Mouse (Mus musculus) embryonic facial prominence, embryonic 11.5 days (tissue): ENCODE results near the gene Hook1. TPM values are rescaled to one million over a fixed set of nuclear protein-coding genes. Genes with fewer than 3 reads are reported as not detected.

Experiments used
- ATAC-seq: fragments of 200-750 bp; cut with Nextera tagmentation; replicated peaks from 2 replicates; pipeline ENCODE4 v1.8.0; 2017; ENCODE audit warnings: low read depth; ENCODE audit not compliant: insufficient number of reproducible peaks, low FRiP score, low TSS enrichment
- DNase-seq: peaks from one replicate; pipeline ENCODE4 v3.0.0-alpha.2; 2015; ENCODE audit warnings: low spot score
- H3K27ac ChIP-seq: fragments of 300-500 bp; sonication (generic); replicated peaks from 2 replicates; pipeline ENCODE4 v1.5.1; 2014; ENCODE audit warnings: mild to moderate bottlenecking, low read depth, low read length, control low read depth
- H3K27me3 ChIP-seq: fragments of 300-500 bp; sonication (generic); 2 replicates; pipeline ENCODE4 v1.6.1; 2014; ENCODE audit warnings: mild to moderate bottlenecking, low read length, moderate library complexity, mixed read lengths; ENCODE audit not compliant: control insufficient read depth, insufficient read depth
- H3K36me3 ChIP-seq: fragments of 300-500 bp; sonication (generic); replicated peaks from 2 replicates; pipeline ENCODE4 v1.6.1; 2014; ENCODE audit warnings: low read depth, mild to moderate bottlenecking, low read length, moderate library complexity, mixed read lengths; ENCODE audit not compliant: control insufficient read depth, insufficient read depth
- H3K4me1 ChIP-seq: fragments of 300-500 bp; sonication (generic); 2 replicates; pipeline ENCODE4 v1.6.1; 2014; ENCODE audit warnings: low read length, mixed read lengths; ENCODE audit not compliant: control insufficient read depth, insufficient read depth
- H3K4me2 ChIP-seq: fragments of 300-500 bp; sonication (generic); 2 replicates; pipeline ENCODE4 v1.6.1; 2014; ENCODE audit warnings: low read depth, mild to moderate bottlenecking, control low read depth, low read length, moderate library complexity
- H3K4me3 ChIP-seq: fragments of 300-500 bp; sonication (generic); 2 replicates; pipeline ENCODE4 v1.5.1; 2014; ENCODE audit warnings: low read depth, low read length, control low read depth
- H3K9ac ChIP-seq: fragments of 300-500 bp; sonication (generic); replicated peaks from 2 replicates; pipeline ENCODE4 v1.6.1; 2014; ENCODE audit warnings: mild to moderate bottlenecking, control low read depth, low read length
- H3K9me3 ChIP-seq: fragments of 300-500 bp; sonication (generic); replicated peaks from 2 replicates; pipeline ENCODE4 v1.6.1; 2016; ENCODE audit warnings: mild to moderate bottlenecking, low read length, inconsistent platforms, mixed read lengths; ENCODE audit not compliant: control insufficient read depth
- WGBS: fragments of 180-500 bp; shearing (Covaris S2); extraction: QIAGEN DNeasy Blood & Tissue Kit; methylation state at CpG from one replicate; pipeline ENCODE4 v1.1.7; 2014; 5-methylcytosine and 5-hydroxymethylcytosine counted together
- polyA plus RNA-seq: library from polyadenylated mRNA; unstranded; fragments of >200 nt; fragmentation: Nextera tagmentation; extraction: Ambion mirVana; gene quantifications from 2 replicates; pipeline ENCODE4 v1.2.1, GENCODE M21; 2014

The Hook1 gene
- 21.2 and 22.9 TPM in 2 replicates for polyA plus RNA-seq

GRCm38 (mm10) chr4:95966928-95967724 lies at the start of gene Hook1:
Hook1 (plus strand) TSS chr4:95967240.
- peak within 1 kb of the TSS; percentile 62 for H3K9ac ChIP-seq
- no peak within 1 kb of the TSS for H3K27ac ChIP-seq
- no peaks in the 10 kb centered on the region for H3K9me3 ChIP-seq
- peak within 1 kb of the TSS; percentile 91 for H3K4me2 ChIP-seq
- H3K4me3 ChIP-seq = peak within 1 kb of the TSS; percentile 62
- peak; percentile 100 for ATAC-seq
- no peaks in the 10 kb centered on the region for H3K27me3 ChIP-seq
- H3K4me1 ChIP-seq = no peaks in the 10 kb centered on the region
- DNase-seq = peak; percentile 94
- no peaks in the 10 kb centered on the region for H3K36me3 ChIP-seq
- under 1% methylated on average over 82 of the region's 82 CpGs for whole genome bisulfite sequencing

DNA sequence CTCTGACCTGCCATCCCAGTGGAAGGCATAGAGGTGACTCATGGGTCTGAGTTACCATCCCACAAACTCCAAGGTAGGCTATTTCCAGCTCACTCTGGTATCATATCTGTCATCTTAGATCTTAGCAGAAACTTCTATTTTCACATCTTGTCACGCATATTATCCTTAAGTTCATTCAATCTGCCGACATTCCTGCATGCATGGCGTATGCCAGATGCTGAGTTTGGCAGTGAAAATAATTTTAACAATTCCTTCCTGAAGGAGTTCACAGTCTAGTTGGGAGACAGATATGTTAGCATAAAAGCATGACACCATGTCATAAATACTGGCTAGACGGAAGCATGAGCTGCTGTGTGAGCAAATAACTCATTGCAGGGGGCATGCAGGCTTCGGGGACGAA lies 49.3 kb upstream of the Hook1 start:
- H3K9me3 ChIP-seq = no peaks in the 10 kb centered on the region
- no peaks in the 10 kb centered on the region for H3K27me3 ChIP-seq
- H3K36me3 ChIP-seq = no peaks in the 10 kb centered on the region
- 70% methylated on average over 6 of the region's 6 CpGs for WGBS
- no peak overlapping the region for H3K4me3 ChIP-seq
- no peak overlapping the region for H3K9ac ChIP-seq
- H3K4me2 ChIP-seq = no peak overlapping the region
- ATAC-seq (no peak), DNase-seq (no peak)
- H3K4me1 ChIP-seq = no peaks in the 10 kb centered on the region; the same call in 1 of the 2 replicates
- H3K27ac ChIP-seq = no peak overlapping the region

DNA sequence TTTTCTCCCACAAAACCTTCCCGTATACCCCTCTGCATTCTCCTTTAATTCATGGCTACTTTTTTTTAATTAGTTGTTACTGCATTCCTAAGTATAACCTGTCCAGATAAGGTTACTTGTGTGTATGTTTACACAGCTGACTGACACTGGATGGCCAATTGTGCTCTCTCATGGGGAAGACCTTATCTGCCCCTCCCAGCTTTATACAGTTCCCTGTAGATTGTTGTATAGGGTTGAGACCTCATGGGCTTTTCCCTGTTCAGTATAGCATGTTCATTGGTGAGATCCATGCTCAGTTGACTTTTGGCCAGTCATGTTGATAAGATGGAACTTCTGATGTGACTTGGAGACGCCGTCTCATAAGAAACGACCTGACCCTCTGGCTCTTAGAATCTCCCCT lies 46.6 kb upstream of the Hook1 start:
- H3K4me3 ChIP-seq = no peak overlapping the region
- no peaks in the 10 kb centered on the region for H3K36me3 ChIP-seq
- no peaks in the 10 kb centered on the region; the same call in 1 of the 2 replicates for H3K4me1 ChIP-seq
- no peaks in the 10 kb centered on the region for H3K27me3 ChIP-seq
- no peak overlapping the region for H3K9ac ChIP-seq
- no peaks in the 10 kb centered on the region for H3K9me3 ChIP-seq
- no peak overlapping the region for H3K27ac ChIP-seq
- WGBS = 71% methylated on average over 4 of the region's 4 CpGs
- ATAC-seq = no peak
- no peak for DNase-seq
- H3K4me2 ChIP-seq = no peak overlapping the region

DNA sequence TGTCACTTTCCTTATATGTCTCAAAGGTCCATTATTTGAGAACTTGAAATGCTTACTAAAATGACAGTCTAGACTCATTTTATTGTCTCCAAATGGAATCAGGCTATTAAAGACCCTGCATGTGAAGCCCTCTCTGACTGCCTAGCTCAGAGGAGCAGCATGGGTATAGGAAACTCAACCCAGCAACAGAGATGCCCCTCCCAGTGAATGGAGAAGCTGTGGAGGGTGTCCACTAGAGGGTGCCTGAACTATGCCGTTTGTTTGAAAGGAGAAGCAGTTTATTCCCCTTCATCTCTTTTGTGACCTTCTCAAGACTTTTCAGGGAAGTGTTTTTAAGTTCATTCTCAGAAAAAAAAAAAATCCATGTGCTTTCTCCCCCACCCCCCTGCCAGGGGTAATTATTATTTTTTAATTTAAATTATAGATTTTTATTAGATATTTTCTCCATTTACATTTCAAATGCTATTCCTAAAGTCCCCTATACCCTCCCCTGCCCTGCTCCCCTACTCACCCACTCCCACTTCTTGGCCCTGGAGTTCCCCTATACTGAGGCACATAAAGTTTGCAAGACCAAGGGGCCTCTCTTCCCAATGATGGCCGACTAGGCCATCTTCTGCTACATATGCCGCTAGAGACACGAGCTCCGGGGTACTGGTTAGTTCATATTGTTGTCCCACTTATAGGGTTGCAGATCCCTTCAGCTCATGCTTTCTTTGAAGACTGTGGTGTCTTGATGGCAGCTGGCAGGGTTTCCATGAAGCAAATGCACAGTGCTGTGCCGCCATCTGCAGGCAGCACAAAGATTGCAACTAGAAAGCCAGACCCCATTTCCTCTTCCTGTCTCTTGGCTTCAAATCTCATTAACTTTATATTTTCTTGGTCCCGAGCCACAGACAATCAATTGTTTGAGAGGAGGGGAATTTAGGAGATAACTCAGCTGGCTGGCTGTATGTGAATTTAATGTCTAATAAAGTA lies 42.5 kb upstream of the Hook1 start:
- Histone ChIP-seq H3K9ac (no peak overlapping the region), H3K27ac (no peak overlapping the region), H3K4me1 (no peaks in the 10 kb centered on the region), H3K27me3 (no peaks in the 10 kb centered on the region), H3K4me2 (no peak overlapping the region), H3K4me3 (no peak overlapping the region), H3K36me3 (no peaks in the 10 kb centered on the region), H3K9me3 (no peaks in the 10 kb centered on the region)
- ATAC-seq (no peak), DNase-seq (peak; percentile 83)
- WGBS = 13% methylated on average over 7 of the region's 7 CpGs

- Histone ChIP-seq H3K27me3 (no peaks in the 10 kb centered on the region), H3K36me3 (no peaks in the 10 kb centered on the region), H3K9me3 (no peaks in the 10 kb centered on the region), H3K9ac (no peak overlapping the region), H3K4me3 (no peak overlapping the region), H3K27ac (no peak overlapping the region), H3K4me1 (no peaks in the 10 kb centered on the region), H3K4me2 (no peak overlapping the region)
- ATAC-seq (no peak), DNase-seq (no peak)
- WGBS = 89% methylated on average over 1 of the region's 1 CpGs
Measured at GRCm38 (mm10) chr4:95928846-95929245, 38.2 kb upstream of the Hook1 start.

DNA sequence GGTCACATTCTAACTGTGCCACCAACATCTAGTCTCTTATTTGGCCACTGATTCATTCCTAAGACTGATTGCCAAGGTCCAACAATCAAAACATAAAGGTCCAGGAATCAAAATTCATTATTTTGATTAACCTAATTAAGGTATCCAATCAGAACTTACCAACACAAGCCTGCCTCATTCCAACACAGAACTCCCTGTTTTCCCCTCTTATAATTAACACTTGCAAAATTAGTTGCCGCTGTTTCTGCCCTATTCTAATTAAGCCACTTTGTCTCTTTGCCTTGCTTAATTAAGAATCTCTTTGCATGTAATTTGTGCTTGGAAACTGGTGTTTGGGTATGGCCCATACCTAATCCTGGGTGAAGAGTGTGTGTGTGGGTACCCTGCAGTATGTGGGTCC lies 37.1 kb upstream of the Hook1 start:
- Histone ChIP-seq H3K27ac (no peak overlapping the region), H3K27me3 (no peaks in the 10 kb centered on the region), H3K4me1 (no peaks in the 10 kb centered on the region), H3K36me3 (no peaks in the 10 kb centered on the region), H3K9me3 (no peaks in the 10 kb centered on the region), H3K9ac (no peak overlapping the region), H3K4me3 (no peak overlapping the region), H3K4me2 (no peak overlapping the region)
- no peak for DNase-seq
- WGBS = 83% methylated on average over 1 of the region's 1 CpGs
- ATAC-seq = no peak

GRCm38 (mm10) chr4:95931331-95931730 lies 35.7 kb upstream of the Hook1 start:
- WGBS = 73% methylated on average over 2 of the region's 2 CpGs
- no peak overlapping the region for H3K4me3 ChIP-seq
- H3K9ac ChIP-seq = no peak overlapping the region
- H3K9me3 ChIP-seq = no peaks in the 10 kb centered on the region
- ATAC-seq (no peak), DNase-seq (no peak)
- no peaks in the 10 kb centered on the region for H3K36me3 ChIP-seq
- H3K27me3 ChIP-seq = no peaks in the 10 kb centered on the region
- H3K4me2 ChIP-seq = no peak overlapping the region
- no peak overlapping the region for H3K27ac ChIP-seq
- H3K4me1 ChIP-seq = no peaks in the 10 kb centered on the region
